In genomic region chr16:18328524-18328923, GRCm38 (mm10) we compare ENCODE assay signal across 25 mouse cellular contexts. TPM values are rescaled to one million over a fixed set of nuclear protein-coding genes. Genes with fewer than 3 reads are reported as not detected.
DNase-seq lines count a peak whose midpoint lies in the region; ATAC-seq and TF ChIP-seq lines count a peak whose summit lies in the region.
"Had no signal": no experiment of that assay in that cellular context is flagged by ENCODE, and none has a peak within 500 bp of the region (broad histone marks: within the 10 kb centered on the region; RNA-seq: fewer than 3 reads in every experiment).

No protein-coding gene starts in this region.

- H3K4me1 ChIP-seq in heart, embryonic 13.5 days: peaks cover 23% of the 10 kb centered on the region
- H3K4me1 ChIP-seq in heart, embryonic 10.5 days: no peaks in the 10 kb centered on the region
- 0 out of 2 replicates have a peak, but pooled peaks cover 12% of the 10 kb centered on the region for H3K4me1 ChIP-seq in heart, postnatal 0 days (ENCODE audit: control insufficient read depth, insufficient read depth)
- no peaks in the 10 kb centered on the region for H3K4me1 ChIP-seq in lung, embryonic 16.5 days (replicated peaks; ENCODE audit: control insufficient read depth, insufficient read depth, low read length)
- H3K4me1 ChIP-seq: embryonic facial prominence, embryonic 15.5 days; forebrain, embryonic 10.5 days; intestine, embryonic 15.5 days had no signal

- TF ChIP-seq EP300 in heart, postnatal 0 days (IDR thresholded peaks at IDR 0.05; ENCODE audit: low read depth): no peak

- DNase-seq in adrenal gland, adult (ENCODE audit: inconsistent age in 2 of 2, low spot score in 1 of 2): peak; percentile 19 to 31
- no peak for DNase-seq in adrenal gland, postnatal 10 days
- no peak for DNase-seq in heart, embryonic 10.5 days (ENCODE audit: low spot score)
- DNase-seq in heart, postnatal 0 days (ENCODE audit: low spot score): no peak
- no peak for DNase-seq in heart, adult 9 months (ENCODE audit: low spot score in 2 of 2)
- DNase-seq in lung, postnatal 10 days: no peak
- DNase-seq: B cell, adult 2 months; cerebellum, adult 11 months; cerebellum, adult 8-10 months; cerebellum, postnatal 14 days; embryo, embryonic 11 days; gastrocnemius, adult 2 months; gastrocnemius, postnatal 25 days; kidney, adult 18-20 months had no signal

- no peaks in the 10 kb centered on the region for H3K27me3 ChIP-seq in heart, embryonic 13.5 days (replicated peaks)
- H3K27me3 ChIP-seq in heart, embryonic 10.5 days (ENCODE audit: insufficient read depth, poor library complexity, severe bottlenecking): no peaks in the 10 kb centered on the region
- H3K27me3 ChIP-seq in heart, postnatal 0 days (ENCODE audit: control insufficient read depth, insufficient read depth, low read length): no peaks in the 10 kb centered on the region
- no peaks in the 10 kb centered on the region for H3K27me3 ChIP-seq in lung, embryonic 16.5 days (ENCODE audit: control insufficient read depth, insufficient read depth, low read depth, low read length)
- H3K27me3 ChIP-seq: embryonic facial prominence, embryonic 15.5 days; intestine, embryonic 15.5 days had no signal

- no peak for TF ChIP-seq CTCF in heart, postnatal 0 days (IDR thresholded peaks at IDR 0.05; ENCODE audit: low read depth)

- no peak overlapping the region for H3K4me2 ChIP-seq in heart, embryonic 13.5 days
- H3K4me2 ChIP-seq in heart, postnatal 0 days (ENCODE audit: low read depth, low read length): no peak overlapping the region
- no peak overlapping the region for H3K4me2 ChIP-seq in lung, embryonic 16.5 days (ENCODE audit: low read depth, low read length)
- H3K4me2 ChIP-seq: embryonic facial prominence, embryonic 15.5 days; hindbrain, embryonic 14.5 days; intestine, embryonic 15.5 days had no signal

- WGBS in heart, embryonic 13.5 days: 56% methylated on average over 1 of the region's 1 CpGs
- WGBS in heart, embryonic 10.5 days: 69% methylated on average over 1 of the region's 1 CpGs
- WGBS in heart, postnatal 0 days: 30% methylated on average over 1 of the region's 1 CpGs
- 54% methylated on average over 1 of the region's 1 CpGs for WGBS in lung, embryonic 16.5 days

- H3K36me3 ChIP-seq in heart, embryonic 13.5 days: peaks cover 25% of the 10 kb centered on the region
- peaks cover 14% of the 10 kb centered on the region; the same call in 1 of the 2 replicates for H3K36me3 ChIP-seq in heart, embryonic 10.5 days
- H3K36me3 ChIP-seq in heart, postnatal 0 days (replicated peaks; ENCODE audit: control insufficient read depth, insufficient read depth, low read length): no peaks in the 10 kb centered on the region
- no peaks in the 10 kb centered on the region for H3K36me3 ChIP-seq in lung, embryonic 16.5 days (ENCODE audit: control insufficient read depth, insufficient read depth, low read length)
- H3K36me3 ChIP-seq: embryonic facial prominence, embryonic 15.5 days; intestine, embryonic 15.5 days had no signal

- H3K27ac ChIP-seq in heart, embryonic 13.5 days (replicated peaks): peak overlapping the region; percentile 71
- H3K27ac ChIP-seq in heart, embryonic 10.5 days: no peak overlapping the region
- peak overlapping the region; percentile 1; the same call in 1 of the 2 replicates for H3K27ac ChIP-seq in heart, postnatal 0 days (ENCODE audit: low read depth)
- H3K27ac ChIP-seq in lung, embryonic 16.5 days (ENCODE audit: low read length): no peak overlapping the region
- H3K27ac ChIP-seq: embryonic facial prominence, embryonic 15.5 days; forebrain, embryonic 10.5 days; gastrocnemius, adult 2 months; hindbrain, embryonic 10.5 days; hindbrain, embryonic 14.5 days; intestine, embryonic 15.5 days had no signal

- no peak overlapping the region for H3K9ac ChIP-seq in heart, embryonic 13.5 days
- H3K9ac ChIP-seq in heart, postnatal 0 days (replicated peaks; ENCODE audit: low read depth, low read length): no peak overlapping the region
- H3K9ac ChIP-seq in lung, embryonic 16.5 days (ENCODE audit: low read length): no peak overlapping the region
- H3K9ac ChIP-seq: embryonic facial prominence, embryonic 15.5 days; hindbrain, embryonic 14.5 days; intestine, embryonic 15.5 days had no signal

- H3K4me3 ChIP-seq in heart, embryonic 13.5 days: no peak overlapping the region
- H3K4me3 ChIP-seq in heart, embryonic 10.5 days: no peak overlapping the region
- no peak overlapping the region for H3K4me3 ChIP-seq in heart, postnatal 0 days (ENCODE audit: low read depth, low read length)
- H3K4me3 ChIP-seq in lung, embryonic 16.5 days (ENCODE audit: low read length): no peak overlapping the region
- H3K4me3 ChIP-seq: embryonic facial prominence, embryonic 15.5 days; erythroblast, embryonic 14.5 days; forebrain, embryonic 10.5 days; gastrocnemius, adult 2 months; hindbrain, embryonic 10.5 days; intestine, embryonic 15.5 days had no signal

- 0 out of 2 replicates have a peak, but pooled peaks have one; percentile 65 for ATAC-seq in heart, embryonic 13.5 days (ENCODE audit: extremely low read depth, insufficient number of reproducible peaks, low FRiP score, low TSS enrichment)
- ATAC-seq in heart, postnatal 0 days (ENCODE audit: insufficient read depth, low read depth): peak; percentile 62
- ATAC-seq in lung, embryonic 16.5 days (ENCODE audit: low read depth): peak; percentile 34; the same call in 1 of the 2 replicates
- ATAC-seq: CD4-positive, CD25-positive, alpha-beta regulatory T cell, adult 4 months; forebrain, embryonic 14.5 days; intestine, embryonic 15.5 days had no signal

- no peaks in the 10 kb centered on the region for H3K9me3 ChIP-seq in heart, embryonic 13.5 days
- H3K9me3 ChIP-seq in heart, embryonic 10.5 days: no peaks in the 10 kb centered on the region
- H3K9me3 ChIP-seq in heart, postnatal 0 days (replicated peaks; ENCODE audit: control insufficient read depth, low read length): no peaks in the 10 kb centered on the region
- no peaks in the 10 kb centered on the region for H3K9me3 ChIP-seq in lung, embryonic 16.5 days (ENCODE audit: control insufficient read depth, low read length)
- H3K9me3 ChIP-seq: embryonic facial prominence, embryonic 15.5 days; forebrain, embryonic 10.5 days; G1E; hindbrain, embryonic 10.5 days; intestine, embryonic 15.5 days had no signal

RNA-seq across cellular contexts. Expression of gene Tango2, which starts 19.4 kb away (rescaled TPM):
- total RNA-seq in adrenal gland, postnatal 10 days (2021): 10 to 100 TPM; 32.8 to 37.0 TPM
- 47.9 and 54.3 TPM in 2 replicates for polyA plus RNA-seq in heart, embryonic 13.5 days (2015; fragmentation: Nextera tagmentation; extraction: Ambion mirVana)
- polyA plus RNA-seq in heart, embryonic 10.5 days (2016; fragmentation: Nextera tagmentation; extraction: Ambion mirVana): 51.3 and 62.1 TPM in 2 replicates
- 55.3 and 56.9 TPM in 2 replicates for total RNA-seq in heart, postnatal 0 days (2014; rRNA removed; ENCODE audit: low replicate concordance)
- polyA plus RNA-seq in heart, postnatal 0 days (2015; fragmentation: Nextera tagmentation; extraction: Ambion mirVana): 65.8 and 69.0 TPM in 2 replicates
- 27.0 and 28.7 TPM in 2 replicates for polyA plus RNA-seq in lung, embryonic 16.5 days (2015; fragmentation: Nextera tagmentation; extraction: Ambion mirVana)

RNA-seq across cellular contexts. Expression of gene Arvcf, which starts 19.5 kb away (rescaled TPM):
- total RNA-seq in adrenal gland, postnatal 10 days (2021): 10 to 100 TPM; 29.4 to 39.2 TPM
- 31.8 and 32.0 TPM in 2 replicates for polyA plus RNA-seq in heart, embryonic 13.5 days (2015; fragmentation: Nextera tagmentation; extraction: Ambion mirVana)
- polyA plus RNA-seq in heart, embryonic 10.5 days (2016; fragmentation: Nextera tagmentation; extraction: Ambion mirVana): 25.8 and 29.7 TPM in 2 replicates
- total RNA-seq in heart, postnatal 0 days (2014; rRNA removed; ENCODE audit: low replicate concordance): 62.1 and 95.5 TPM in 2 replicates
- 22.5 and 22.6 TPM in 2 replicates for polyA plus RNA-seq in heart, postnatal 0 days (2015; fragmentation: Nextera tagmentation; extraction: Ambion mirVana)
- polyA plus RNA-seq in lung, embryonic 16.5 days (2015; fragmentation: Nextera tagmentation; extraction: Ambion mirVana): 34.0 and 36.7 TPM in 2 replicates

RNA-seq across cellular contexts. Expression of gene Dgcr8, which starts 39.5 kb away (rescaled TPM):
- total RNA-seq in adrenal gland, postnatal 10 days (2021): 10 to 100 TPM; 26.8 to 41.9 TPM
- 20.1 and 20.4 TPM in 2 replicates for polyA plus RNA-seq in heart, embryonic 13.5 days (2015; fragmentation: Nextera tagmentation; extraction: Ambion mirVana)
- polyA plus RNA-seq in heart, embryonic 10.5 days (2016; fragmentation: Nextera tagmentation; extraction: Ambion mirVana): 25.4 and 30.0 TPM in 2 replicates
- total RNA-seq in heart, postnatal 0 days (2014; rRNA removed; ENCODE audit: low replicate concordance): 23.4 and 23.5 TPM in 2 replicates
- polyA plus RNA-seq in heart, postnatal 0 days (2015; fragmentation: Nextera tagmentation; extraction: Ambion mirVana): 8.9 and 9.6 TPM in 2 replicates
- 26.6 and 28.8 TPM in 2 replicates for polyA plus RNA-seq in lung, embryonic 16.5 days (2015; fragmentation: Nextera tagmentation; extraction: Ambion mirVana)

Comparison
In these comparisons a context has a peak if more than half of its experiments do, and no peak if none do; other contexts are left out.
1. DNase-seq: peak in adrenal gland, adult (2 of 2); none in adrenal gland, postnatal 10 days (single experiment), heart, embryonic 10.5 days (single experiment), heart, postnatal 0 days (single experiment), heart, adult 9 months (0 of 2) and lung, postnatal 10 days (single experiment).
2. H3K27ac ChIP-seq: peak in heart, embryonic 13.5 days (single experiment) and heart, postnatal 0 days (single experiment); none in heart, embryonic 10.5 days (single experiment) and lung, embryonic 16.5 days (single experiment).
3. Peak in every context shown above with its lines, with median percentiles within 50 percentile points of each other: ATAC-seq.